Mouse (Mus musculus) kidney, adult 2 months (tissue): ENCODE data around the gene Nfkb2. TPM values are rescaled to one million over a fixed set of nuclear protein-coding genes. Genes with fewer than 3 reads are reported as not detected.

Source experiments
- DNase-seq: peaks from one replicate; pipeline ENCODE4 v3.0.0; 2021
- H3K27ac ChIP-seq: fragments of 200-500 bp; 2 replicates; pipeline ENCODE4 v1.5.1; 2012; ENCODE audit warnings: low read depth, low read length, control low read depth, inconsistent platforms; ENCODE audit not compliant: insufficient read depth
- H3K27me3 ChIP-seq: fragments of 200-500 bp; replicated peaks from 2 replicates; pipeline ENCODE4 v1.6.1; 2012; ENCODE audit warnings: mild to moderate bottlenecking, moderate library complexity, low read length, inconsistent platforms; ENCODE audit not compliant: control insufficient read depth, insufficient read depth
- H3K36me3 ChIP-seq: fragments of 200-500 bp; 2 replicates; pipeline ENCODE4 v1.6.1; 2012; ENCODE audit warnings: mild to moderate bottlenecking, moderate library complexity, low read length, inconsistent platforms; ENCODE audit not compliant: control insufficient read depth, insufficient read depth
- H3K4me1 ChIP-seq: fragments of 200-500 bp; 2 replicates; pipeline ENCODE4 v1.6.1; 2011; ENCODE audit warnings: low read length; ENCODE audit not compliant: control insufficient read depth, insufficient read depth
- H3K4me3 ChIP-seq: fragments of 200-500 bp; 2 replicates; pipeline ENCODE4 v1.5.1; 2011; ENCODE audit warnings: mild to moderate bottlenecking, low read depth, low read length, control low read depth; ENCODE audit not compliant: insufficient read depth
- CTCF ChIP-seq: fragments of 200-500 bp; conservative IDR thresholded peaks from 2 replicates; pipeline ENCODE4 v1.5.1; 2011; ENCODE audit warnings: low read depth, mild to moderate bottlenecking, control low read depth, low read length, moderate library complexity, mixed read lengths; ENCODE audit not compliant: insufficient read depth, insufficient read length
- POLR2A ChIP-seq: fragments of 200-500 bp; IDR thresholded peaks from one replicate; pipeline ENCODE4 v1.6.1; 2011; ENCODE audit warnings: low read depth, low read length, control low read depth
- WGBS: fragments of 180-500 bp; shearing (Covaris S2); methylation state at CpG from one replicate; pipeline ENCODE4 v1.1.7; 2018; 5-methylcytosine and 5-hydroxymethylcytosine counted together
- polyA plus RNA-seq: library from polyadenylated mRNA; depleted of rRNA; stranded (reverse); fragments of >200 nt; gene quantifications from 2 replicates; pipeline ENCODE4 v1.2.3, GENCODE M21; 2012

Gene Nfkb2
- polyA plus RNA-seq, 1 experiment, result 25.4 TPM

DNA sequence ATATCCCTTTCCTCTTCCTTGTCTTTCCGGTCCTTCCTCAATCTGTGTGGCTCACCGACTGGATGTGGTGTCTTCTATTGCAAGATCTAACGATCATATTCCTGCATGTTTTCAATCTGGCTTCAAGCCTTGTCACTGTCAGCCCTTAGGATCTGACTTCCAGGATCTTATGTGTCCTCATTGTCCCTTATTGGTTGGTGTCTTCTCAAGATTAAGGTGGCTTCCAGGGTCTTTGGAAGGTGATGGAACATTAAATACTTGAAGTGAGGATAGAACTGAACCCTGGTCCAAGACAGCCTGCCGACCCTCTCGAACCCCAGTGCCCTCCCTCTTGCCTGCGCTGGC lies 34.8 kb downstream of the Nfkb2 start:
- TF ChIP-seq CTCF, result no peak
- TF ChIP-seq POLR2A, result no peak
- Histone ChIP-seq H3K27ac (peak overlapping the region; percentile 30; the same call in 1 of the 2 replicates), H3K27me3 (no peaks in the 10 kb centered on the region), H3K36me3 (no peaks in the 10 kb centered on the region), H3K4me1 (peaks cover 13% of the 10 kb centered on the region; the same call in 1 of the 2 replicates), H3K4me3 (peak overlapping the region; percentile 33; the same call in 1 of the 2 replicates)
- no peak for DNase-seq
- 46% methylated on average over 6 of the region's 6 CpGs for WGBS

DNA sequence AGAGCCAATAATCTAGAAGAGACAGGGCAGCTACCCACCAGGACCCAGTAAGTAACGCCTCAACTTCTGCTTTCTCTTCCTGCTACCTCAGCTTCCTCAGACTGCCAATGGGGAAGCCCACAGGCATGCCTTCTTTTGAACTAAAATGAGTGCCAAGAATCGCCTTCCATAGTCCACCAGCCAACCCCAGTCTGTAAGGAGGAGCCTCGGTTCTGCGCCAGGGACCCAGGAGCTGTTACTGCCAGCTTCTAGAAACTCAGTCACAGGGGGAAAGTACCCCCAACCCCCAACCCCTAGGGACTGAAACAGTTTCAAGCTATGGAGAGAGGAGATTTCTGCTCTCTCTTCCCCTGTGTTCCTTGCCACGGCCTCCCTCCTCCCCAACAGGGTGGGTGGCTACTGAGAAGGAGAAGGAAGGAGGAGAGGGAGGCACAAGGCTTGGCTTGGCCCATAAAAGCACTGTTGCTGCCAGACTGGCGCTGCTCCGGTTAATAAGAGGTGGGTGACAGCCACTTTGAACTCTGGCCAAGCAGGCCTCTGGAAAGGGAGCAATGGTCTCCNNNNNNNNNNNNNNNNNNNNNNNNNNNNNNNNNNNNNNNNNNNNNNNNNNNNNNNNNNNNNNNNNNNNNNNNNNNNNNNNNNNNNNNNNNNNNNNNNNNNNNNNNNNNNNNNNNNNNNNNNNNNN lies 35.3 kb downstream of the Nfkb2 start:
- DNase-seq, result peak; percentile 30
- TF ChIP-seq CTCF (no peak), POLR2A (no peak)
- Histone ChIP-seq H3K4me3 (no peak overlapping the region), H3K27ac (peak overlapping the region; percentile 30; the same call in 1 of the 2 replicates), H3K36me3 (no peaks in the 10 kb centered on the region), H3K27me3 (no peaks in the 10 kb centered on the region), H3K4me1 (peaks cover 13% of the 10 kb centered on the region; the same call in 1 of the 2 replicates)
- WGBS, result 57% methylated on average over 7 of the region's 7 CpGs

DNA sequence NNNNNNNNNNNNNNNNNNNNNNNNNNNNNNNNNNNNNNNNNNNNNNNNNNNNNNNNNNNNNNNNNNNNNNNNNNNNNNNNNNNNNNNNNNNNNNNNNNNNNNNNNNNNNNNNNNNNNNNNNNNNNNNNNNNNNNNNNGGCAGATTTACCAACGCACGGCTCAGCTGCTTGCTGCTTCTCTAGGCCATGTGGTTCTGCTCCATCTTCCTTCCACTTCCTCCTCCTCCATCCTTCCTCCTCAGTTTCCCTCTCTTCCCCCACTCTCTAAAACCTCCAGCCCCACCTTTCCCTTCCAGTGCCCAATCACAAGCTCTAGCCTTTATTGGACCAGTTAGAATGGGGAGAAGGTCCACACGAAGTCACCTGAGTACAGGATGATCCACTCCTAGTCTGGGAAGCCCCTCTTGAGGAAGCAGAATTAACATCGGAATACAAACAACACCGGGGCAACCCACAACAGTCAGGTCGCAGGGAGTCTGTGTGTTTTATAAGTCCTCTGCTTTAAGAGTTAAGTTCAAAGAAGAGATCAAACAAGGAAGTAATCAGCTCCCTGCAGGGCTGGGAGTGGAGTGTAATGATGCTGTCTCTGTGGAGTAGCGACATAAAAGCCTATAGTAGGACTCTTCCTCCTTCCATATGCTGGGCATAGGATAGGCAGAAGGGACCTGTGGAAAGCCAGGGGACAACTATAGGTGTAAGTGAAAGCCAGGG lies 40.7 kb downstream of the Nfkb2 start:
- Histone ChIP-seq H3K27me3 (no peaks in the 10 kb centered on the region), H3K4me1 (peaks cover 6% of the 10 kb centered on the region; the same call in 1 of the 2 replicates), H3K27ac (no peak overlapping the region), H3K4me3 (no peak overlapping the region), H3K36me3 (no peaks in the 10 kb centered on the region)
- TF ChIP-seq POLR2A (no peak), CTCF (no peak)
- WGBS, result 44% methylated on average over 7 of the region's 7 CpGs
- no peak for DNase-seq

DNA sequence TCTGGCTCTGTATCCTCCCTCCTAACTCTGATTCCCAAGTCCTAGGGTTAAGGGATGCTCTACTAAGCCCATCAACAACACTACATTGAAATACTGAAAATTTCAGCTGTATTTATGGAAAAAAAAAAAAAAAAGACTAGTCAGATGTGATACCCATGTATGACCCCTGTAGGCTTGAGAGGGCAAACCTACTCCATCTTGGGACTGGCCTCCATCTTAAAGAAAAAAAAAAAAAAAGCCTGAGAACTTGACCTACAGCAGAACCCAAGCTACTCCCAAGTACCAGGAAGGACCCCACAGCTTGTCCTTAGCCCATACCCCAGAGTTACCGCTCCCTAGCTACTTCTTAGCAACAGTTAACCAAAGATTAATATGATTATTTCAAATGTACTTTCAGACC lies 43.0 kb downstream of the Nfkb2 start:
- TF ChIP-seq POLR2A, result no peak
- TF ChIP-seq CTCF, result no peak
- Histone ChIP-seq H3K36me3 (no peaks in the 10 kb centered on the region), H3K4me1 (peaks cover 6% of the 10 kb centered on the region; the same call in 1 of the 2 replicates), H3K27ac (no peak overlapping the region), H3K27me3 (no peaks in the 10 kb centered on the region), H3K4me3 (no peak overlapping the region)
- no peak for DNase-seq
- WGBS, result 97% methylated on average over 1 of the region's 1 CpGs

DNA sequence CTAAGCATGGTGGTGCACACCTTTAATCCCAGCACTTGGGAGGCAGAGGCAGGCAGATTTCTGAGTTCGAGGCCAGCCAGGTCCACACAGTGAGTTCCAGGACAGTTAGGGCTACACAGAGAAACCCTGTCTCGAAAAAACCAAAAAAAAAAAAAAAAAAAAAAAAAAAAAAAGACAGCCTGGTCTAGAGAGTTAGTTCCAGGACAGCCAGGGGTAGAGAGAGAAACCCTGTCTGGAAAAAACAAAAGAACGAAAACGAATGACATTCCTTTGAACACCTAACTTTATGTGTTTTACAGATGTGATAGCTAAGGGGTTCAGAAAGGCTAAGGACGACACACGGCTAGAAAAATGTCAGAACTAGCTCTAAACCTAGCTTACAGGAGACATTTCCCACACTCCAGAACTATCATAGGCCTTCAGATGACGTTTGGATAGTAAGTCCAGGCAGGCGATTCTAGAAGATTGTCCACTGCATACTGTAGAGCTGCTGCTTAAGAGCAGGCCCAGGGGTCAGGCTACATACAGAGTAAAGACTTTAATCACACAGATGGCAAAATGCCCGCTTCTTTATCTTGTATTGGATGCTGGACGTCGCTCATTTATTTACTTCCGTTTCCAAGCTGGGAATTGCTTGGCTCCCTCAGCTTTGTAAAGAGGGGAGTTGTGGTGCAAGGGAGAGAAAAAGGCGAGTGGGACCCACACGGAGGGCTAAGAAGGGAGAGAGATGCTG lies 44.0 kb downstream of the Nfkb2 start:
- peak; percentile 11 for DNase-seq
- H3K27ac ChIP-seq, result peak overlapping the region; percentile 31; the same call in 1 of the 2 replicates
- H3K4me1 ChIP-seq, result peaks cover 6% of the 10 kb centered on the region; the same call in 1 of the 2 replicates
- no peaks in the 10 kb centered on the region for H3K36me3 ChIP-seq
- WGBS, result 23% methylated on average over 14 of the region's 14 CpGs
- TF ChIP-seq POLR2A (no peak), CTCF (no peak)
- peak overlapping the region; percentile 81 for H3K4me3 ChIP-seq
- H3K27me3 ChIP-seq, result no peaks in the 10 kb centered on the region

DNA sequence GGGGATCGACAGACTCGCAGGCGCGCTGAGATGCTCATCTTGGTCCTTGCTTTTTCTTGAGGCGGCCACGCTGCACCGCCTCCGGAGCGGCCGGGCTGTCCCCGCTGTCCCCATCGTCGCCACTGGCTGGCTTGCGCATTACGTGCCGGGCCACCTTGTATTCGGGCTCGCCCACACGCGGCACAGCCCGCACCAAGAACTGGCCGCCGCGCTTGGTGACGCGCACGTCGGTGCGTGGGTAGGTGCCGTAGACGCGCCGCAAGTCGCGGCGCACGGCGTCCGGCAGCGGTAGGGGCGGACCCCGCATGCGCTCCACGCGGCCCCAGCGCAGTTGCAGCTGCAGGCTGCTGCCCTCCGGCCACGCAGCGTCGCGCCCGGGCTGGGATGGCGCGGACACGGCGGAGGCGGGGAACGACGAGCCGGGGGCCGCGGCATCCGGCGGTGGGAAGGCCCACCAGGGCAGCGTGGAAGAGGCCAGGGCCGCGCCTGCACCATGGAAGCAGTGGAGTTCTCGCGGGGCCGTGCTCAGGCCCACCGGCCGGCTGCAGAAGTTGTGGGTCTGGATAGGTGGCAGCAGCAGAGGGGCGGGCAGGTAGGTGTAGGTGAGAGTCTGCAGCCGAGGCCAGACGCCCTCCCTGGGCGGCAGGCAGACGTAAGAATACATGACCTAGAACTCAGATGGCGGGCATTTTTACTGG lies 44.8 kb downstream of the Nfkb2 start:
- H3K27me3 ChIP-seq, result no peaks in the 10 kb centered on the region

More for the DNA sequence above, 44.8 kb downstream of the Nfkb2 start:
- under 1% methylated on average over 78 of the region's 78 CpGs for WGBS
- Histone ChIP-seq H3K4me1 (peaks cover 6% of the 10 kb centered on the region; the same call in 1 of the 2 replicates), H3K27ac (peak overlapping the region; percentile 31; the same call in 1 of the 2 replicates), H3K36me3 (no peaks in the 10 kb centered on the region), H3K4me3 (peak overlapping the region; percentile 81)
- DNase-seq, result peak; percentile 76
- TF ChIP-seq POLR2A, result peak; percentile 32
- TF ChIP-seq CTCF, result no peak
